Mouse (Mus musculus) intestine, postnatal 0 days (tissue): ENCODE measurements at regions not wholly inside any gene's neighbourhood (a gene's known extent, or its start where the extent isn't known, plus 50 kb on each side); places are given as distances from the start of the nearest gene placed in this dataset.
A peak's percentile ranks its signal among the peaks of the same experiment; 100 is the strongest.
"Not testable (repeated sequence)": the region's sequence is repeated elsewhere in the genome, so short reads cannot be mapped to it uniquely, and the experiment has no call there.

Source experiments
- ATAC-seq: fragments of 200-750 bp; cut with Nextera tagmentation; 2 replicates; pipeline ENCODE4 v1.8.0; 2017; ENCODE audit warnings: mild to moderate bottlenecking, moderate TSS enrichment, moderate library complexity
- H3K27ac ChIP-seq: fragments of 300-500 bp; sonication (generic); 2 replicates; pipeline ENCODE4 v1.5.1; 2014; ENCODE audit warnings: mild to moderate bottlenecking, low read depth, low read length, moderate library complexity
- H3K27me3 ChIP-seq: fragments of 300-500 bp; sonication (generic); replicated peaks from 2 replicates; pipeline ENCODE4 v1.6.1; 2014; ENCODE audit warnings: low read length, mixed read lengths; ENCODE audit not compliant: control insufficient read depth, insufficient read depth
- H3K36me3 ChIP-seq: fragments of 300-500 bp; sonication (generic); 2 replicates; pipeline ENCODE4 v1.6.1; 2014; ENCODE audit warnings: mild to moderate bottlenecking, moderate library complexity; ENCODE audit not compliant: control insufficient read depth, insufficient read depth
- H3K4me1 ChIP-seq: fragments of 300-500 bp; sonication (generic); replicated peaks from 2 replicates; pipeline ENCODE4 v1.6.1; 2014; ENCODE audit warnings: antibody characterized with exemption, low read length, mixed read lengths; ENCODE audit not compliant: control insufficient read depth, insufficient read depth
- H3K4me2 ChIP-seq: fragments of 300-500 bp; sonication (generic); replicated peaks from 2 replicates; pipeline ENCODE4 v1.6.1; 2014; ENCODE audit warnings: low read depth, mild to moderate bottlenecking, moderate library complexity
- H3K4me3 ChIP-seq: fragments of 300-500 bp; sonication (generic); 2 replicates; pipeline ENCODE4 v1.5.1; 2014; ENCODE audit warnings: low read depth, low read length
- H3K9ac ChIP-seq: fragments of 300-500 bp; sonication (generic); 2 replicates; pipeline ENCODE4 v1.6.1; 2014; ENCODE audit warnings: mild to moderate bottlenecking, low read depth, low read length
- H3K9me3 ChIP-seq: fragments of 300-500 bp; sonication (generic); 2 replicates; pipeline ENCODE4 v1.6.1; 2016; ENCODE audit warnings: mixed run types; ENCODE audit not compliant: control insufficient read depth
- CTCF ChIP-seq: sonication (generic); IDR thresholded peaks from 2 replicates; pipeline ENCODE4 v1.5.1; 2016; ENCODE audit warnings: low read depth, mild to moderate bottlenecking, control low read depth, antibody characterized with exemption, moderate library complexity
- whole genome bisulfite sequencing: fragments of 180-500 bp; shearing (Covaris S2); extraction: QIAGEN DNeasy Blood & Tissue Kit; methylation state at CpG from one replicate; pipeline ENCODE4 v1.1.7; 2014; 5-methylcytosine and 5-hydroxymethylcytosine counted together

- H3K36me3 ChIP-seq = no peaks in the 10 kb centered on the region
- 72% methylated on average over 6 of the region's 6 CpGs for WGBS
- H3K9ac ChIP-seq = no peak overlapping the region
- H3K4me3 ChIP-seq = no peak overlapping the region
- no peaks in the 10 kb centered on the region for H3K27me3 ChIP-seq
- no peaks in the 10 kb centered on the region for H3K4me1 ChIP-seq
- H3K9me3 ChIP-seq = no peaks in the 10 kb centered on the region
- no peak overlapping the region for H3K27ac ChIP-seq
- H3K4me2 ChIP-seq = no peak overlapping the region
- TF ChIP-seq CTCF = no peak
- no peak for ATAC-seq
Observed at GRCm38 (mm10) chr9:33629731-33630473, 855.8 kb upstream of the Kirrel3 start.

GRCm38 (mm10) chr9:33662978-33663377 is 822.7 kb upstream of the Kirrel3 start:
- Histone ChIP-seq H3K9me3 (no peaks in the 10 kb centered on the region), H3K27me3 (no peaks in the 10 kb centered on the region), H3K4me1 (no peaks in the 10 kb centered on the region), H3K27ac (no peak overlapping the region), H3K36me3 (no peaks in the 10 kb centered on the region), H3K4me2 (no peak overlapping the region), H3K4me3 (no peak overlapping the region), H3K9ac (no peak overlapping the region)
- TF ChIP-seq CTCF = no peak
- WGBS = 89% methylated on average over 5 of the region's 5 CpGs
- ATAC-seq = no peak

- H3K4me3 ChIP-seq = no peak overlapping the region
- 58% methylated on average over 1 of the region's 1 CpGs for WGBS
- no peaks in the 10 kb centered on the region for H3K4me1 ChIP-seq
- H3K9ac ChIP-seq = no peak overlapping the region
- no peaks in the 10 kb centered on the region for H3K27me3 ChIP-seq
- H3K27ac ChIP-seq = no peak overlapping the region
- no peaks in the 10 kb centered on the region for H3K36me3 ChIP-seq
- no peak for TF ChIP-seq CTCF
- no peak for ATAC-seq
- H3K4me2 ChIP-seq = no peak overlapping the region
- H3K9me3 ChIP-seq = no peaks in the 10 kb centered on the region
Observed at GRCm38 (mm10) chr9:33681129-33681528, 804.6 kb upstream of the Kirrel3 start.

GRCm38 (mm10) chr9:33691731-33692130 is 794.0 kb upstream of the Kirrel3 start:
- H3K27me3 ChIP-seq = no peaks in the 10 kb centered on the region
- no peak overlapping the region for H3K9ac ChIP-seq
- ATAC-seq = no peak
- no peak overlapping the region for H3K4me2 ChIP-seq
- no peak for TF ChIP-seq CTCF
- no peaks in the 10 kb centered on the region for H3K36me3 ChIP-seq
- 79% methylated on average over 4 of the region's 4 CpGs for WGBS
- no peaks in the 10 kb centered on the region for H3K4me1 ChIP-seq
- H3K9me3 ChIP-seq = no peaks in the 10 kb centered on the region
- no peak overlapping the region for H3K27ac ChIP-seq
- no peak overlapping the region for H3K4me3 ChIP-seq

- 87% methylated on average over 2 of the region's 2 CpGs for WGBS
Observed at GRCm38 (mm10) chr9:33717614-33718013, 768.1 kb upstream of the Kirrel3 start.

GRCm38 (mm10) chr9:33724811-33725210 is 760.9 kb upstream of the Kirrel3 start:
- H3K9me3 ChIP-seq = no peaks in the 10 kb centered on the region

More at GRCm38 (mm10) chr9:33717614-33718013, 768.1 kb upstream of the Kirrel3 start:
- ATAC-seq = no peak
- no peaks in the 10 kb centered on the region for H3K9me3 ChIP-seq
- H3K27ac ChIP-seq = no peak overlapping the region
- no peak overlapping the region for H3K4me3 ChIP-seq
- 0 out of 2 replicates have a peak, but pooled peaks have one; percentile 19 for TF ChIP-seq CTCF
- no peaks in the 10 kb centered on the region for H3K36me3 ChIP-seq
- H3K4me1 ChIP-seq = no peaks in the 10 kb centered on the region
- H3K27me3 ChIP-seq = no peaks in the 10 kb centered on the region
- H3K9ac ChIP-seq = no peak overlapping the region
- H3K4me2 ChIP-seq = no peak overlapping the region

GRCm38 (mm10) chr9:33728058-33728457 is 757.6 kb upstream of the Kirrel3 start:
- not testable (repeated sequence) for H3K4me2 ChIP-seq, H3K9me3 ChIP-seq, H3K27me3 ChIP-seq, H3K4me1 ChIP-seq, H3K4me3 ChIP-seq, H3K27ac ChIP-seq, H3K9ac ChIP-seq, H3K36me3 ChIP-seq
- 77% methylated on average over 20 of the region's 37 CpGs for WGBS
- ATAC-seq = 0 out of 2 replicates have a peak, but pooled peaks have one; percentile 43

More at GRCm38 (mm10) chr9:33724811-33725210, 760.9 kb upstream of the Kirrel3 start:
- H3K27me3 ChIP-seq = no peaks in the 10 kb centered on the region; the same call in 1 of the 2 replicates
- no peaks in the 10 kb centered on the region for H3K4me1 ChIP-seq
- no peak for TF ChIP-seq CTCF
- 89% methylated on average over 1 of the region's 1 CpGs for WGBS
- H3K9ac ChIP-seq = no peak overlapping the region
- no peaks in the 10 kb centered on the region for H3K36me3 ChIP-seq
- H3K4me3 ChIP-seq = no peak overlapping the region
- no peak overlapping the region for H3K27ac ChIP-seq
- ATAC-seq = no peak
- no peak overlapping the region for H3K4me2 ChIP-seq
